Comparison of ENCODE assay signal across 23 mouse cellular contexts in genomic region chr5:114779956-114780489, GRCm38 (mm10). TPM values are rescaled to one million over a fixed set of nuclear protein-coding genes. Genes with fewer than 3 reads are reported as not detected.
DNase-seq lines count a peak whose midpoint lies in the region; ATAC-seq and TF ChIP-seq lines count a peak whose summit lies in the region.
"Had no signal": no experiment of that assay in that cellular context is flagged by ENCODE, and none has a peak within 500 bp of the region (broad histone marks: within the 10 kb centered on the region; RNA-seq: fewer than 3 reads in every experiment).

No protein-coding gene starts in this region.

- ATAC-seq in liver, embryonic 13.5 days (ENCODE audit: low read depth): no peak
- ATAC-seq in stomach, postnatal 0 days (ENCODE audit: low FRiP score, low TSS enrichment): no peak
- ATAC-seq in inflammation-experienced regulatory T-cells, adult 6 months: no peak
- ATAC-seq: forebrain, postnatal 0 days; intestine, postnatal 0 days had no signal

- peaks cover 97% of the 10 kb centered on the region for H3K4me1 ChIP-seq in liver, embryonic 13.5 days (replicated peaks)
- H3K4me1 ChIP-seq in stomach, postnatal 0 days (replicated peaks; ENCODE audit: control insufficient read depth, insufficient read depth): peaks cover 7% of the 10 kb centered on the region; the same call in 1 of the 2 replicates

- DNase-seq in cerebellum, adult 11-12 months: peak; percentile 56
- no peak for DNase-seq in cerebellum, postnatal 4 days (ENCODE audit: low spot score in 2 of 2)
- no peak for DNase-seq in liver, embryonic 13.5 days
- no peak for DNase-seq in liver
- DNase-seq in induced T-regulatory cell, adult 2 months (ENCODE audit: low read depth): peak; percentile 6
- peak; percentile 42 for DNase-seq in thymus, postnatal 25 days
- DNase-seq in stomach, postnatal 0 days (ENCODE audit: low spot score): no peak
- DNase-seq: adrenal gland, postnatal 25 days; cerebellum, adult 8-10 months; forebrain, postnatal 0 days; gastrocnemius, adult 2 months; heart, adult 18-20 months; heart, postnatal 4 days; layer of hippocampus, postnatal 36 days; lung, adult 2 months; lung, postnatal 36 days had no signal

- TF ChIP-seq CTCF in stomach, postnatal 0 days (IDR thresholded peaks at IDR 0.05; ENCODE audit: low read depth): no peak

- TF ChIP-seq EP300 in stomach, postnatal 0 days (optimal IDR thresholded peaks at IDR 0.05): no peak

- H3K4me3 ChIP-seq in liver, embryonic 13.5 days (replicated peaks): no peak overlapping the region
- no peak overlapping the region for H3K4me3 ChIP-seq in stomach, postnatal 0 days (ENCODE audit: low read depth, low read length)
- H3K4me3 ChIP-seq: embryonic facial prominence, embryonic 13.5 days; gastrocnemius, adult 2 months; hindbrain, embryonic 15.5 days; kidney, embryonic 15.5 days; midbrain, embryonic 12.5 days; myocyte had no signal

- no peak overlapping the region for H3K4me2 ChIP-seq in liver, embryonic 13.5 days
- H3K4me2 ChIP-seq in stomach, postnatal 0 days (replicated peaks; ENCODE audit: low read depth): no peak overlapping the region
- H3K4me2 ChIP-seq: embryonic facial prominence, embryonic 13.5 days; hindbrain, embryonic 15.5 days; kidney, embryonic 15.5 days; midbrain, embryonic 12.5 days had no signal

- 64% methylated on average over 7 of the region's 7 CpGs for WGBS in liver, embryonic 13.5 days (ENCODE audit: insufficient replicate concordance)
- WGBS in stomach, postnatal 0 days: 73% methylated on average over 7 of the region's 7 CpGs

- H3K27me3 ChIP-seq in liver, embryonic 13.5 days: no peaks in the 10 kb centered on the region
- no peaks in the 10 kb centered on the region for H3K27me3 ChIP-seq in stomach, postnatal 0 days (ENCODE audit: control insufficient read depth, insufficient read depth, low read length)
- H3K27me3 ChIP-seq: embryonic facial prominence, embryonic 13.5 days; hindbrain, embryonic 15.5 days; kidney, embryonic 15.5 days; midbrain, embryonic 12.5 days had no signal

- H3K27ac ChIP-seq in liver, embryonic 13.5 days: no peak overlapping the region; the same call in 1 of the 2 replicates
- H3K27ac ChIP-seq in stomach, postnatal 0 days (replicated peaks): no peak overlapping the region
- H3K27ac ChIP-seq: embryonic facial prominence, embryonic 13.5 days; gastrocnemius, adult 2 months; hindbrain, embryonic 15.5 days; kidney, embryonic 15.5 days; midbrain, embryonic 12.5 days had no signal

- no peaks in the 10 kb centered on the region; the same call in 1 of the 2 replicates for H3K36me3 ChIP-seq in liver, embryonic 13.5 days
- H3K36me3 ChIP-seq in stomach, postnatal 0 days (ENCODE audit: control insufficient read depth, insufficient read depth, low read length): no peaks in the 10 kb centered on the region
- H3K36me3 ChIP-seq: embryonic facial prominence, embryonic 13.5 days; hindbrain, embryonic 15.5 days; kidney, embryonic 15.5 days; midbrain, embryonic 12.5 days had no signal

- H3K9ac ChIP-seq in liver, embryonic 13.5 days: peak overlapping the region; percentile 13; the same call in 1 of the 2 replicates
- no peak overlapping the region for H3K9ac ChIP-seq in stomach, postnatal 0 days (ENCODE audit: low read length)
- H3K9ac ChIP-seq: embryonic facial prominence, embryonic 13.5 days; forebrain, postnatal 0 days; hindbrain, embryonic 15.5 days; kidney, embryonic 15.5 days; midbrain, embryonic 12.5 days had no signal

- no peaks in the 10 kb centered on the region for H3K9me3 ChIP-seq in liver, embryonic 13.5 days (replicated peaks)
- H3K9me3 ChIP-seq in stomach, postnatal 0 days (ENCODE audit: control insufficient read depth, low read length): no peaks in the 10 kb centered on the region
- H3K9me3 ChIP-seq: embryonic facial prominence, embryonic 13.5 days; hindbrain, embryonic 15.5 days; kidney, embryonic 15.5 days; midbrain, embryonic 12.5 days had no signal

RNA-seq across cellular contexts. Expression of gene Git2, which starts 4.7 kb away (rescaled TPM):
- 14.8 and 16.3 TPM in 2 replicates for polyA plus RNA-seq in liver, embryonic 13.5 days (2015; fragmentation: Nextera tagmentation; extraction: Ambion mirVana)
- polyA plus RNA-seq in stomach, postnatal 0 days (2015; fragmentation: Nextera tagmentation; extraction: Ambion mirVana): 14.2 and 16.1 TPM in 2 replicates
- 100 to 1,000 TPM; 115 to 202 (median 146) TPM for polyA plus RNA-seq in inflammation-experienced regulatory T-cells, adult 6 months (2017; shearing (Covaris generic))

RNA-seq across cellular contexts. Expression of gene Ankrd13a, which starts 5.5 kb away (rescaled TPM):
- polyA plus RNA-seq in liver, embryonic 13.5 days (2015; fragmentation: Nextera tagmentation; extraction: Ambion mirVana): 43.3 and 49.0 TPM in 2 replicates
- 36.4 and 41.7 TPM in 2 replicates for polyA plus RNA-seq in stomach, postnatal 0 days (2015; fragmentation: Nextera tagmentation; extraction: Ambion mirVana)
- 10 to 100 TPM; 18.9 to 22.4 (median 21.2) TPM for polyA plus RNA-seq in inflammation-experienced regulatory T-cells, adult 6 months (2017; shearing (Covaris generic))

RNA-seq across cellular contexts. Expression of gene 1500011B03Rik, which starts 43.2 kb away (rescaled TPM):
- polyA plus RNA-seq in liver, embryonic 13.5 days (2015; fragmentation: Nextera tagmentation; extraction: Ambion mirVana): 31.0 and 32.0 TPM in 2 replicates
- 110 and 118 TPM in 2 replicates for polyA plus RNA-seq in stomach, postnatal 0 days (2015; fragmentation: Nextera tagmentation; extraction: Ambion mirVana)
- polyA plus RNA-seq in inflammation-experienced regulatory T-cells, adult 6 months (2017; shearing (Covaris generic)): 10 to 100 TPM; 41.1 to 61.7 (median 50.2) TPM

Comparison
In these comparisons a context has a peak if more than half of its experiments do, and no peak if none do; other contexts are left out.
1. DNase-seq: peak in cerebellum, adult 11-12 months (single experiment), induced T-regulatory cell, adult 2 months (single experiment) and thymus, postnatal 25 days (single experiment); none in cerebellum, postnatal 4 days (0 of 2), liver, embryonic 13.5 days (single experiment), liver (single experiment) and stomach, postnatal 0 days (single experiment).